Mouse (Mus musculus) CH12.LX (cell line): ENCODE results near the gene Mpv17l2. TPM values are rescaled to one million over a fixed set of nuclear protein-coding genes. Genes with fewer than 3 reads are reported as not detected.

Source experiments
- DNase-seq: peaks from one replicate; pipeline ENCODE4 v3.0.0-alpha.2; 2013; ENCODE audit errors: extremely low read depth
- H3K27ac ChIP-seq: 2 replicates; pipeline ENCODE4 v1.5.1; 2012; ENCODE audit warnings: low read depth, mild to moderate bottlenecking, control low read depth, moderate library complexity; ENCODE audit not compliant: insufficient read depth
- H3K27me3 ChIP-seq: replicated peaks from 2 replicates; pipeline ENCODE3; 2012; ENCODE audit warnings: inconsistent platforms
- H3K36me3 ChIP-seq, 2 experiments: replicated peaks in 1 of 2; 2 replicates each; pipeline versions ENCODE3 to v1.6.1; 2012; ENCODE audit warnings: inconsistent platforms in 1 of 2, low read length in 1 of 2, mild to moderate bottlenecking in 1 of 2, mixed read lengths in 1 of 2, moderate library complexity in 1 of 2; ENCODE audit not compliant: control insufficient read depth in 1 of 2, insufficient read depth in 1 of 2
- H3K4me1 ChIP-seq, 2 experiments: 2 replicates each; pipeline ENCODE4 v1.6.1; 2012; ENCODE audit warnings: inconsistent platforms in 1 of 2, moderate library complexity in 1 of 2; ENCODE audit not compliant: insufficient read depth in 2 of 2, control insufficient read depth in 1 of 2
- H3K4me2 ChIP-seq: 2 replicates; pipeline ENCODE4 v1.6.1; 2012; ENCODE audit warnings: low read depth, mild to moderate bottlenecking, control low read depth; ENCODE audit not compliant: poor library complexity, insufficient read depth, severe bottlenecking
- H3K4me3 ChIP-seq, 3 experiments: fragments of 150-350 bp in 1 of 3; sonication (generic) in 1 of 3; replicated peaks in 1 of 3; 2 replicates each; pipeline versions ENCODE3 to v1.5.1; 2011 to 2012; ENCODE audit warnings: low read depth in 2 of 3, low read length in 2 of 3, mild to moderate bottlenecking in 2 of 3, moderate library complexity in 2 of 3, control low read depth in 1 of 3, improper control_type of control experiment in 1 of 3, inconsistent platforms in 1 of 3, mixed read lengths in 1 of 3; ENCODE audit not compliant: poor library complexity in 1 of 3
- H3K79me2 ChIP-seq: replicated peaks from 2 replicates; pipeline ENCODE4 v1.6.1; 2012; ENCODE audit warnings: mild to moderate bottlenecking, moderate library complexity; ENCODE audit not compliant: control insufficient read depth, poor library complexity, insufficient read depth, severe bottlenecking; ENCODE audit errors: extremely low read depth
- H3K9ac ChIP-seq: 2 replicates; pipeline ENCODE4 v1.6.1; 2012; ENCODE audit warnings: low read depth, mild to moderate bottlenecking, control low read depth, moderate library complexity; ENCODE audit not compliant: insufficient read depth
- H3K9me3 ChIP-seq: replicated peaks from 2 replicates; pipeline ENCODE3; 2012; ENCODE audit warnings: low read length, inconsistent platforms, mixed read lengths
- BHLHE40 ChIP-seq: IDR thresholded peaks from 2 replicates; pipeline ENCODE4 v1.6.1; 2011; ENCODE audit warnings: mild to moderate bottlenecking, low read depth, low read length, improper control_type of control experiment
- CTCF ChIP-seq, 2 experiments: IDR thresholded peaks in 1 of 2; conservative IDR thresholded peaks in 1 of 2; 2 replicates each; pipeline ENCODE4 v1.5.1; 2011 to 2012; ENCODE audit warnings: low read depth in 2 of 2, low read length in 2 of 2, improper control_type of control experiment in 1 of 2, inconsistent platforms in 1 of 2, mild to moderate bottlenecking in 1 of 2, moderate library complexity in 1 of 2
- E2F4 ChIP-seq: IDR thresholded peaks from 2 replicates; pipeline ENCODE4 v1.6.1; 2011; ENCODE audit warnings: low read depth, low read length, improper control_type of control experiment; ENCODE audit not compliant: insufficient replicate concordance
- ELF1 ChIP-seq: IDR thresholded peaks from 2 replicates; pipeline ENCODE4 v1.6.1; 2014; ENCODE audit warnings: low read depth, mild to moderate bottlenecking, inconsistent platforms, low read length, improper control_type of control experiment
- HCFC1 ChIP-seq: IDR thresholded peaks from 2 replicates; pipeline ENCODE4 v1.6.1; 2012; ENCODE audit warnings: low read depth, mild to moderate bottlenecking, inconsistent platforms, low read length, improper control_type of control experiment
- IRF4 ChIP-seq: IDR thresholded peaks from 2 replicates; pipeline ENCODE4 v1.6.1; 2014; ENCODE audit warnings: low read depth, mild to moderate bottlenecking, inconsistent platforms, low read length, improper control_type of control experiment
- JUN ChIP-seq: IDR thresholded peaks from 2 replicates; pipeline ENCODE4 v1.6.1; 2011; ENCODE audit warnings: low read depth, mild to moderate bottlenecking, low read length, improper control_type of control experiment, moderate library complexity; ENCODE audit not compliant: insufficient read depth
- JUND ChIP-seq: conservative IDR thresholded peaks from 2 replicates; pipeline ENCODE4 v1.6.1; 2011; ENCODE audit warnings: low read depth, low read length, improper control_type of control experiment
- KAT2A ChIP-seq: IDR thresholded peaks from 2 replicates; pipeline ENCODE4 v1.6.1; 2012; ENCODE audit warnings: low read length, improper control_type of control experiment, inconsistent platforms; ENCODE audit not compliant: insufficient replicate concordance
- MAZ ChIP-seq: IDR thresholded peaks from 2 replicates; pipeline ENCODE4 v1.6.1; 2012; ENCODE audit warnings: low read depth, mild to moderate bottlenecking, inconsistent platforms, low read length, improper control_type of control experiment, moderate library complexity
- MXI1 ChIP-seq: IDR thresholded peaks from 2 replicates; pipeline ENCODE4 v1.6.1; 2011; ENCODE audit warnings: mild to moderate bottlenecking, low read depth, low read length, improper control_type of control experiment
- NELFE ChIP-seq: IDR thresholded peaks from 2 replicates; pipeline ENCODE4 v1.6.1; 2011; ENCODE audit warnings: low read depth, low read length, improper control_type of control experiment
- NRF1 ChIP-seq: IDR thresholded peaks from 2 replicates; pipeline ENCODE4 v1.6.1; 2014; ENCODE audit warnings: low read depth, mild to moderate bottlenecking, inconsistent platforms, low read length, improper control_type of control experiment, moderate library complexity
- PAX5 ChIP-seq: IDR thresholded peaks from 2 replicates; pipeline ENCODE4 v1.6.1; 2012; ENCODE audit warnings: low read length, inconsistent platforms, mixed read lengths
- POLR2A ChIP-seq: IDR thresholded peaks from 2 replicates; pipeline ENCODE4 v1.6.1; 2011; ENCODE audit warnings: low read depth, mild to moderate bottlenecking, improper control_type of control experiment, low read length
- RAD21 ChIP-seq: IDR thresholded peaks from 2 replicates; pipeline ENCODE4 v1.6.1; 2011; ENCODE audit warnings: low read depth, mild to moderate bottlenecking, low read length, improper control_type of control experiment, moderate library complexity
- RCOR1 ChIP-seq: conservative IDR thresholded peaks from 2 replicates; pipeline ENCODE4 v1.6.1; 2012; ENCODE audit warnings: low read depth, mild to moderate bottlenecking, inconsistent platforms, low read length, improper control_type of control experiment
- SIN3A ChIP-seq: IDR thresholded peaks from 2 replicates; pipeline ENCODE4 v1.6.1; 2012; ENCODE audit warnings: low read length, improper control_type of control experiment, inconsistent platforms
- TBP ChIP-seq: conservative IDR thresholded peaks from 2 replicates; pipeline ENCODE4 v1.6.1; 2011; ENCODE audit warnings: low read depth, low read length, improper control_type of control experiment
- TCF12 ChIP-seq: IDR thresholded peaks from 2 replicates; pipeline ENCODE4 v1.6.1; 2014; ENCODE audit warnings: low read depth, mild to moderate bottlenecking, inconsistent platforms, low read length, improper control_type of control experiment
- UBTF ChIP-seq: IDR thresholded peaks from 2 replicates; pipeline ENCODE4 v1.6.1; 2012; ENCODE audit warnings: low read depth, mild to moderate bottlenecking, inconsistent platforms, low read length, improper control_type of control experiment, moderate library complexity
- ZKSCAN1 ChIP-seq: IDR thresholded peaks from 2 replicates; pipeline ENCODE4 v1.6.1; 2012; ENCODE audit warnings: low read depth, inconsistent platforms, low read length, improper control_type of control experiment, borderline replicate concordance
- ZMIZ1 ChIP-seq: IDR thresholded peaks from 2 replicates; pipeline ENCODE4 v1.6.1; 2012; ENCODE audit warnings: low read depth, mild to moderate bottlenecking, inconsistent platforms, low read length, improper control_type of control experiment
- ZNF384 ChIP-seq: IDR thresholded peaks from 2 replicates; pipeline ENCODE4 v1.6.1; 2012; ENCODE audit warnings: low read depth, low read length, improper control_type of control experiment, inconsistent platforms
- dilution Hi-C: fragments of 300-500 bp; cut with MboI; formaldehyde crosslinking; loops from 2 replicates; pipeline ENCODE4 v1.14.3; 2020; ENCODE audit warnings: low sequenced_read_pairs; ENCODE audit not compliant: extremely low pct_unique_long_range_greater_than_20kb, extremely low pct_ligation_motif_present
- in situ Hi-C: fragments of 300-500 bp; cut with MboI; formaldehyde crosslinking; loops from 3 replicates; pipeline ENCODE4 v1.14.3; 2019; ENCODE audit warnings: low sequenced_read_pairs, low pct_ligation_motif_present, low pct_unique_long_range_greater_than_20kb, mixed read lengths
- polyA plus RNA-seq: library from polyadenylated mRNA; unstranded; fragments of >175 nt; gene quantifications from 2 replicates; pipeline ENCODE4 v1.2.1, GENCODE M21; 2012; ENCODE audit warnings: low read depth; ENCODE audit not compliant: insufficient read length
- total RNA-seq, 2 experiments: library from RNA; depleted of rRNA; stranded (reverse); fragments of 300-350 nt in 1 of 2; fragments of >200 nt in 1 of 2; gene quantifications; 2 replicates each; pipeline ENCODE4 v1.2.3; 2012 to 2014

Mpv17l2 gene
- total and polyA plus RNA-seq, 3 experiments = 25.3 to 36.1 (median 27.1) TPM

- no peaks in the 10 kb centered on the region for H3K36me3 ChIP-seq
- no peak for DNase-seq
- dilution Hi-C loops = no loop called here
- H3K4me3 ChIP-seq = no peak overlapping the region
- TF ChIP-seq ZNF384 (no peak), CTCF (conservative IDR thresholded peaks at IDR 0.05 in 1 of 2, IDR thresholded peaks at IDR 0.05 in 1 of 2; ENCODE audit: low read depth in 2 of 2, low read length in 2 of 2) (no peak), KAT2A (no peak), BHLHE40 (no peak), POLR2A (no peak), RAD21 (no peak), ZKSCAN1 (no peak), SIN3A (no peak), ZMIZ1 (no peak), MAZ (no peak), JUND (no peak), NELFE (no peak), MXI1 (no peak), PAX5 (no peak), ELF1 (no peak), E2F4 (no peak), NRF1 (no peak), TBP (no peak), RCOR1 (no peak)
- no peaks in the 10 kb centered on the region for H3K27me3 ChIP-seq
- in situ Hi-C loops = no loop called here
- H3K9ac ChIP-seq = no peak overlapping the region
- no peak overlapping the region for H3K27ac ChIP-seq
- no peak overlapping the region for H3K4me2 ChIP-seq
- no peaks in the 10 kb centered on the region for H3K9me3 ChIP-seq
- peaks cover 21 to 35% of the 10 kb centered on the region in 2 experiments for H3K4me1 ChIP-seq
- H3K79me2 ChIP-seq = no peaks in the 10 kb centered on the region
Observed at GRCm38 (mm10) chr8:70726721-70727120, 34.0 kb downstream of the Mpv17l2 start.

- Histone ChIP-seq H3K4me1 (peaks cover 18 to 29% of the 10 kb centered on the region in 2 experiments), H3K4me2 (no peak overlapping the region), H3K9me3 (no peaks in the 10 kb centered on the region), H3K27me3 (no peaks in the 10 kb centered on the region), H3K27ac (no peak overlapping the region), H3K4me3 (no peak overlapping the region), H3K36me3 (no peaks in the 10 kb centered on the region), H3K79me2 (no peaks in the 10 kb centered on the region), H3K9ac (no peak overlapping the region)
- DNase-seq = no peak
- dilution Hi-C loops (no loop called here), in situ Hi-C loops (no loop called here)
- TF ChIP-seq HCFC1 (no peak), SIN3A (no peak), TBP (no peak), IRF4 (no peak), RCOR1 (no peak), UBTF (no peak), TCF12 (no peak), JUN (no peak), KAT2A (no peak)
Observed at GRCm38 (mm10) chr8:70725792-70726447, 34.8 kb downstream of the Mpv17l2 start.
